In the genomic region with DNA sequence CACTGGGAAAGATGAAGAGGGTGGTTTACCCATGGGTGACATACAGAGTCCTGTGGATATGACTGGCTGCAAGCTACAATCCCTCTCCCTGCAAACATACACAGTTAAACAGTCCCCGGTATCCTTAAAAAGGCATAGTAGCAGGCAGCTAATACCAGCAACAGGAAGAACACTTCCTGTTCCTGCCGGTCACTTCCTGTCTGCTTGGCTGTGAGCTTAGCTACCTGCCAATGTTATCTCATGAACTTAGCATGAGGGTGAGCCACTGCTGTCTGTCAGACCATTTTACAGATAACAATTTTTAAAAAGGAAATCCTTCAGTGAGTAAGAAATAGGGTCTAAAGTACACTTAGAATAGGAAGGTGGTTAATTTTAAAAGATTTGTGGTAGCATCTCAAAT, we compare ENCODE assay signal across 22 mouse cellular contexts.
DNase-seq lines count a peak whose midpoint lies in the region; ATAC-seq lines count a peak whose summit lies in the region.
"Had no signal": no experiment of that assay in that cellular context is flagged by ENCODE, and none has a peak within 500 bp of the region (broad histone marks: within the 10 kb centered on the region; RNA-seq: fewer than 3 reads in every experiment).

No protein-coding gene starts in this region.

- H3K9ac ChIP-seq in kidney, embryonic 15.5 days = no peak overlapping the region
- H3K9ac ChIP-seq: heart, embryonic 15.5 days; limb, embryonic 15.5 days; liver, postnatal 0 days had no signal

- intact Hi-C loops in left cerebral cortex, postnatal 4 days (cut with DNase I) = no loop called here

- DNase-seq in kidney, adult 11 months = no peak
- DNase-seq in CD4-positive helper T cell, adult 2 months (ENCODE audit: low read depth, low spot score) = peak; percentile 22
- DNase-seq in left cerebral cortex, postnatal 4 days = no peak
- no peak for DNase-seq in cerebellum, adult 11 months
- no peak for DNase-seq in cerebellum, postnatal 4 days (ENCODE audit: low spot score in 2 of 2)
- DNase-seq: adrenal gland, postnatal 25 days; cerebellum, adult 18-20 months; gastrocnemius, postnatal 10 days; kidney, adult 9 months; liver, postnatal 0 days; lung, postnatal 14 days; right cerebral cortex, postnatal 4 days; thymus, postnatal 36 days had no signal

- H3K4me1 ChIP-seq in kidney, embryonic 15.5 days = no peaks in the 10 kb centered on the region
- H3K4me1 ChIP-seq: heart, embryonic 15.5 days; limb, embryonic 15.5 days had no signal

- no peak overlapping the region for H3K4me2 ChIP-seq in kidney, embryonic 15.5 days
- H3K4me2 ChIP-seq: heart, embryonic 15.5 days; limb, embryonic 15.5 days had no signal

- H3K27ac ChIP-seq in kidney, embryonic 15.5 days = no peak overlapping the region
- H3K27ac ChIP-seq: heart, embryonic 15.5 days; limb, embryonic 15.5 days; midbrain, embryonic 10.5 days; stomach, postnatal 0 days had no signal

- H3K36me3 ChIP-seq in kidney, embryonic 15.5 days = no peaks in the 10 kb centered on the region
- H3K36me3 ChIP-seq: heart, embryonic 15.5 days; limb, embryonic 15.5 days; midbrain, embryonic 10.5 days had no signal

- H3K27me3 ChIP-seq in kidney, embryonic 15.5 days = no peaks in the 10 kb centered on the region
- H3K27me3 ChIP-seq: heart, embryonic 15.5 days; limb, embryonic 15.5 days; Patski had no signal

- WGBS in kidney, embryonic 15.5 days = 89% methylated on average over 2 of the region's 2 CpGs

- no peak overlapping the region for H3K4me3 ChIP-seq in kidney, embryonic 15.5 days (replicated peaks)
- H3K4me3 ChIP-seq: heart, embryonic 15.5 days; limb, embryonic 15.5 days; midbrain, embryonic 10.5 days had no signal

- no peaks in the 10 kb centered on the region for H3K9me3 ChIP-seq in kidney, embryonic 15.5 days (replicated peaks)
- H3K9me3 ChIP-seq: heart, embryonic 15.5 days; limb, embryonic 15.5 days; midbrain, embryonic 10.5 days had no signal

- ATAC-seq in kidney, embryonic 15.5 days (replicated peaks; ENCODE audit: low FRiP score) = 0 out of 2 replicates have a peak, but pooled peaks have one; percentile 22
- ATAC-seq in activated CD4-positive, CD25-positive, alpha-beta regulatory T cell, adult 4 months = peak; percentile 84
- ATAC-seq in megakaryocyte progenitor cell, adult 5-6 weeks (replicated peaks; ENCODE audit: poor library complexity) = peak; percentile 42; the same call in 1 of the 2 replicates
- ATAC-seq: forebrain, embryonic 14.5 days; liver, postnatal 0 days; Patski had no signal

Comparison
In these comparisons a context has a peak if more than half of its experiments do, and no peak if none do; other contexts are left out.
1. ATAC-seq: peak in every context shown above with its lines; median percentile 84 in activated CD4-positive, CD25-positive, alpha-beta regulatory T cell, adult 4 months; 42 in megakaryocyte progenitor cell, adult 5-6 weeks; 22 in kidney, embryonic 15.5 days.